Mouse (Mus musculus) kidney, embryonic 15.5 days (tissue): ENCODE results near the gene Gpr132. TPM values are rescaled to one million over a fixed set of nuclear protein-coding genes. Genes with fewer than 3 reads are reported as not detected.

Experiments
- ATAC-seq: fragments of 200-750 bp; cut with Nextera tagmentation; replicated peaks from 2 replicates; pipeline ENCODE4 v1.8.0; 2017; ENCODE audit warnings: moderate TSS enrichment; ENCODE audit not compliant: low FRiP score
- H3K27ac ChIP-seq: fragments of 300-500 bp; sonication (generic); 2 replicates; pipeline ENCODE4 v1.5.1; 2015; ENCODE audit warnings: mild to moderate bottlenecking, inconsistent platforms
- H3K27me3 ChIP-seq: fragments of 300-500 bp; sonication (generic); 2 replicates; pipeline ENCODE4 v1.6.1; 2015; ENCODE audit warnings: inconsistent platforms
- H3K36me3 ChIP-seq: fragments of 300-500 bp; sonication (generic); 2 replicates; pipeline ENCODE4 v1.6.1; 2015; ENCODE audit warnings: inconsistent platforms
- H3K4me1 ChIP-seq: fragments of 300-500 bp; sonication (generic); 2 replicates; pipeline ENCODE4 v1.6.1; 2015; ENCODE audit warnings: inconsistent platforms
- H3K4me2 ChIP-seq: fragments of 300-500 bp; sonication (generic); 2 replicates; pipeline ENCODE4 v1.6.1; 2015; ENCODE audit warnings: moderate library complexity, mild to moderate bottlenecking, inconsistent platforms
- H3K4me3 ChIP-seq: fragments of 300-500 bp; sonication (generic); replicated peaks from 2 replicates; pipeline ENCODE4 v1.5.1; 2015; ENCODE audit warnings: mild to moderate bottlenecking, inconsistent platforms
- H3K9ac ChIP-seq: fragments of 300-500 bp; sonication (generic); 2 replicates; pipeline ENCODE4 v1.6.1; 2015; ENCODE audit warnings: mild to moderate bottlenecking, inconsistent platforms
- H3K9me3 ChIP-seq: fragments of 300-500 bp; sonication (generic); replicated peaks from 2 replicates; pipeline ENCODE4 v1.6.1; 2016; ENCODE audit warnings: inconsistent platforms
- WGBS: fragments of 180-500 bp; shearing (Covaris S2); methylation state at CpG from one replicate; pipeline ENCODE4 v1.1.7; 2015; ENCODE audit warnings: mixed read lengths; 5-methylcytosine and 5-hydroxymethylcytosine counted together
- polyA plus RNA-seq: library from polyadenylated mRNA; unstranded; fragments of >200 nt; fragmentation: Nextera tagmentation; extraction: Ambion mirVana; gene quantifications from 2 replicates; pipeline ENCODE4 v1.2.1, GENCODE M21; 2015

Gpr132 gene
- polyA plus RNA-seq, 1 experiment from 2014 or later = 0.12 TPM

DNA sequence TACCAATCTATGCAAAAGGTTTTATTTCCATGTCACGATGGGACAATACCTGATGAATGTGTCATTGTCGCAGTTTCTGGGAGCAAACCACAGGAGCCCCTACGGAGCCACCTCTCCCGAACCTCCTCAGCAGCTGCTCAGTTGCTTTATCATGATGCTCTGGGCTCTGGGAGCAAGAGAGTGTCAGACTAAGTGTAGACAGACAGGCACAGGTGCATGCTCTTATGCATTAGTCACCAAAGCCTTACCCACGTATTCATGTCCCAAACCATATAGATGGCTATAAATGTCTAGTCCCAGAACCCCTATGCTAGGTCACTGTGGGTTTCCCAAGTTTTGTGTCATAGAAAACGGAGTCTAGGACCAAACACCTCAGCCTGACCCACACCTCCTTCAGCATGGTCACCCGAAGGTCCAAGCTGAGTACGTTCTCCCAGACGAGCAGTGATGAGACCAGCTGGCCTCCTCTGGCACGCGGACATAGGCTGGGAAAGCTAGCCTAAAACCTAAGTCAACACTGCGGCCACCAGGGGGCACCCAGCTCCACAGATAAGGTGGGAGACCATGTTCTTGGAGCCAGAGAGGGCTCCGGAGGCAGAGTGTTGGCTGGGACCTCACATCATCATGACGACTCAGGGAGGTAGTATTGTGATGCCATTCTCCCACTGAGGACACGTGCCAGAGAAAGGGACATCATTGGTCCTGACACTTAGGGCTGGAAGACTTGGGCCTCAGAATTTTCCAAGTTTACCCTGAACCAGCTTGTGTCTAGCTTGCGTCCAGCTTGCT is 7.4 kb upstream of the Gpr132 start:
- H3K9ac ChIP-seq = no peak overlapping the region
- H3K4me3 ChIP-seq = no peak overlapping the region
- H3K9me3 ChIP-seq = no peaks in the 10 kb centered on the region
- peaks cover 45% of the 10 kb centered on the region for H3K4me1 ChIP-seq
- no peak overlapping the region for H3K4me2 ChIP-seq
- no peaks in the 10 kb centered on the region for H3K36me3 ChIP-seq
- H3K27me3 ChIP-seq = peaks cover 91% of the 10 kb centered on the region
- 23% methylated on average over 16 of the region's 16 CpGs for WGBS
- ATAC-seq = peak; percentile 57
- no peak overlapping the region for H3K27ac ChIP-seq

DNA sequence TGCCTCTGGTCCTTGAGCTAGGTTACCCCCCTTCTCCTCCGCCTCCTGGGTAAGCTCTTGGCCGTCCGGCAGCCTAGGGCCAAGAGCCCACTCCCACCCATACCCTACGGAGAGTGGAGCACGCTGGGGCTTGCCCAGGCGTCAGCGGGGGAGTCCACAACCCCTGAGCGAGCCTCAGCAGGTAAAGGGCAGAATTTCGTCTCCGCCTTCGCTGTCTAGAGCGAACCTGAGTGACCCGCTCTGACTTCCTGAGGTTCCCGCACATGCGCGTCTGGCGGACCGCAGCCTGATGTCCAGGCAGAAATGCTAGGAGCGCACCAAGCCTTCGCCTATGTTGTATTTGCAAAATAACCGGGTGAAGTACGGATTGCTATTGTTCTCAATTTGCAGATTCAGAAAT is 6.2 kb upstream of the Gpr132 start:
- H3K4me2 ChIP-seq = peak overlapping the region; percentile 64
- H3K27ac ChIP-seq = no peak overlapping the region
- no peaks in the 10 kb centered on the region for H3K36me3 ChIP-seq
- 0 out of 2 replicates have a peak overlapping the region, but pooled peaks have one; percentile 18 for H3K9ac ChIP-seq
- no peaks in the 10 kb centered on the region for H3K9me3 ChIP-seq
- H3K27me3 ChIP-seq = peaks cover 84% of the 10 kb centered on the region
- peaks cover 53% of the 10 kb centered on the region for H3K4me1 ChIP-seq
- 11% methylated on average over 22 of the region's 22 CpGs for WGBS
- H3K4me3 ChIP-seq = peak overlapping the region; percentile 31
- ATAC-seq = 0 out of 2 replicates have a peak, but pooled peaks have one; percentile 11

DNA sequence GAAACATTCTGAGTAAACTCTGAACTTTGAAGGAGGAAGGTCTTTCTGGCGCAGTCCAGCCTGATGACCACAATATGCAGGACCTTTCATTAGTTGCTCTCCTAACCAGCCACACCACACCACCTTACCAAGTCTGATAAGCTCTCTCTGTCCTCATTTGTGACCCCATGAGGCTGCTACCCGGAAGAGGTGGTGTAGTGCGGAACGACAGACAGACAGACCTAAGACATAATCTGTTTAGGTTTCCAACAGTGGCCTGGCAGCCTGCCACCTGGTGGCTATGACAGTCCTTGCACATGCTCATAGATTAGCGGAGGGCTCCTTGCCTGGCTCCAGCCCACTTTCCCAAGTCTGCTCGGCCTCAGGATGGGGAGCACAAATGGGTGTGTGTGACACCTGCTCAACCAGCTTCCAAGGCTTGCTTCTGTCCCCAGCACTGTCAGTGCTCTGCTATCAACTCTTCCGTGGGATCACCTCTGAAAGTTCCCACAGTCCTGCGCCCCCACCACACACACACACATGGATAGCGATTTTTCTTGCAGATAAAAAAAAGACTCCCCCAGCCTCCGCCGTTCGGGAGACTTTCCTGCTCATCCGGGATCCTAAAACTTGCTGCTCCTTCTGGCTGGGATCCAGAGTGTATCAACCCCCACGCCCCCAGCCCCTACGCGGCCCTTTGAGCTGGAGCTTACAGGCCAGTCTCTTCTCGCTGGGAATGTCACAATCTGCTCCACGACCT is 5.6 kb upstream of the Gpr132 start:
- Histone ChIP-seq H3K9me3 (no peaks in the 10 kb centered on the region), H3K4me2 (peak overlapping the region; percentile 64), H3K27me3 (peaks cover 78% of the 10 kb centered on the region), H3K9ac (0 out of 2 replicates have a peak overlapping the region, but pooled peaks have one; percentile 18), H3K4me3 (peak overlapping the region; percentile 31), H3K36me3 (no peaks in the 10 kb centered on the region), H3K4me1 (peaks cover 54% of the 10 kb centered on the region), H3K27ac (no peak overlapping the region)
- no peak; the same call in 1 of the 2 replicates for ATAC-seq
- WGBS = 19% methylated on average over 18 of the region's 18 CpGs

- no peak overlapping the region for H3K4me3 ChIP-seq
- H3K4me1 ChIP-seq = peaks cover 54% of the 10 kb centered on the region
- H3K4me2 ChIP-seq = no peak overlapping the region
- ATAC-seq = no peak
- H3K27ac ChIP-seq = no peak overlapping the region
- no peak overlapping the region for H3K9ac ChIP-seq
- no peaks in the 10 kb centered on the region for H3K36me3 ChIP-seq
- no peaks in the 10 kb centered on the region for H3K9me3 ChIP-seq
- 83% methylated on average over 10 of the region's 10 CpGs for WGBS
- peaks cover 72% of the 10 kb centered on the region for H3K27me3 ChIP-seq
Observed at GRCm38 (mm10) chr12:112872991-112873390, 5.0 kb upstream of the Gpr132 start.

GRCm38 (mm10) chr12:112871272-112871671 is 3.2 kb upstream of the Gpr132 start:
- Histone ChIP-seq H3K9me3 (no peaks in the 10 kb centered on the region), H3K27ac (no peak overlapping the region), H3K27me3 (peaks cover 55% of the 10 kb centered on the region), H3K4me3 (no peak overlapping the region), H3K4me2 (no peak overlapping the region), H3K4me1 (peaks cover 36% of the 10 kb centered on the region), H3K36me3 (no peaks in the 10 kb centered on the region), H3K9ac (no peak overlapping the region)
- WGBS = 78% methylated on average over 2 of the region's 2 CpGs
- no peak for ATAC-seq

GRCm38 (mm10) chr12:112870775-112871174 is 2.7 kb upstream of the Gpr132 start:
- WGBS = 50% methylated on average over 13 of the region's 13 CpGs
- no peaks in the 10 kb centered on the region for H3K9me3 ChIP-seq
- peaks cover 50% of the 10 kb centered on the region for H3K27me3 ChIP-seq
- no peaks in the 10 kb centered on the region for H3K36me3 ChIP-seq
- no peak overlapping the region for H3K27ac ChIP-seq
- no peak overlapping the region for H3K4me3 ChIP-seq
- no peak overlapping the region for H3K9ac ChIP-seq
- H3K4me1 ChIP-seq = peaks cover 31% of the 10 kb centered on the region
- H3K4me2 ChIP-seq = no peak overlapping the region
- ATAC-seq = no peak; the same call in 1 of the 2 replicates

- H3K36me3 ChIP-seq = no peaks in the 10 kb centered on the region
Observed at GRCm38 (mm10) chr12:112869783-112870204, 1.8 kb upstream of the Gpr132 start.

GRCm38 (mm10) chr12:112867106-112867674 is 838 bp downstream of the Gpr132 start:
- no peak overlapping the region for H3K4me2 ChIP-seq
- ATAC-seq = no peak
- no peaks in the 10 kb centered on the region for H3K36me3 ChIP-seq

More at GRCm38 (mm10) chr12:112869783-112870204, 1.8 kb upstream of the Gpr132 start:
- peaks cover 31% of the 10 kb centered on the region for H3K4me1 ChIP-seq
- no peak for ATAC-seq
- no peak overlapping the region for H3K9ac ChIP-seq
- 5% methylated on average over 16 of the region's 16 CpGs for WGBS
- peak overlapping the region; percentile 40 for H3K4me2 ChIP-seq
- no peak overlapping the region for H3K4me3 ChIP-seq
- H3K27ac ChIP-seq = no peak overlapping the region
- no peaks in the 10 kb centered on the region for H3K9me3 ChIP-seq
- H3K27me3 ChIP-seq = peaks cover 41% of the 10 kb centered on the region

DNA sequence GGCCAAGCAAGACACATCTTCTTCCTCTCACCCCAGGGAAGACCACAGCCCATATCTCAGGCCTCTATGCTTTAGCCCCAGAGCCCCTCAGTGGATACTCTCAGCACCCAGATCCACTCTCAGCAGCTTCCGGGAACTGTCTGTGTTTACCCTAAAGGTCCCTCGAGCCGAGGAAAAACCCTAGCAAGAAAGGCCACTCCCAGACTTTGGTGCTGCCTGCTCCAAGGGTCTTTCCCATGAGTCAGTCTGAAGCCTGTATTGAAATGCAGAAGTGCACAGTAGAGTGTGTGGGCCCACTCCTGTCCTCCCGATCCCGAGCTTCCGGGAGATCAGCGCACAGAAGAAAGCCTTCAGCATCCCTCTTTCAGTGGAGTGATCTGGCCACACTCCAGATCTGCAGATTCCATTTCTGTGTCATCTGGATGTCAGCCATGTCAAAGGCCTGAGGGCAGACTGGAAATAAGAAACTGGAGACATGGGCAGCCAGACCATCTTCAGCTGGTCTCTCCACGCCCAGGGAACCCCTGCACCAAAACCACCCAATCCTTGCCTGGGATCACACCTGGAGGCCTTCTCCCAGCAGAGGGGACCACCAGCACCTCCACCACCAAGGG is 1.5 kb downstream of the Gpr132 start:
- H3K27me3 ChIP-seq = peaks cover 11% of the 10 kb centered on the region
- no peaks in the 10 kb centered on the region for H3K36me3 ChIP-seq
- no peaks in the 10 kb centered on the region for H3K9me3 ChIP-seq
- no peak overlapping the region for H3K4me2 ChIP-seq
- no peak overlapping the region for H3K9ac ChIP-seq
- H3K4me3 ChIP-seq = no peak overlapping the region
- WGBS = 62% methylated on average over 8 of the region's 8 CpGs
- no peak overlapping the region for H3K27ac ChIP-seq
- no peak for ATAC-seq
- peaks cover 24% of the 10 kb centered on the region for H3K4me1 ChIP-seq

More at GRCm38 (mm10) chr12:112867106-112867674, 838 bp downstream of the Gpr132 start:
- Histone ChIP-seq H3K9me3 (no peaks in the 10 kb centered on the region), H3K4me1 (peaks cover 18% of the 10 kb centered on the region), H3K27me3 (peaks cover 17% of the 10 kb centered on the region), H3K4me3 (no peak overlapping the region), H3K9ac (no peak overlapping the region), H3K27ac (no peak overlapping the region)
- 86% methylated on average over 7 of the region's 7 CpGs for WGBS

DNA sequence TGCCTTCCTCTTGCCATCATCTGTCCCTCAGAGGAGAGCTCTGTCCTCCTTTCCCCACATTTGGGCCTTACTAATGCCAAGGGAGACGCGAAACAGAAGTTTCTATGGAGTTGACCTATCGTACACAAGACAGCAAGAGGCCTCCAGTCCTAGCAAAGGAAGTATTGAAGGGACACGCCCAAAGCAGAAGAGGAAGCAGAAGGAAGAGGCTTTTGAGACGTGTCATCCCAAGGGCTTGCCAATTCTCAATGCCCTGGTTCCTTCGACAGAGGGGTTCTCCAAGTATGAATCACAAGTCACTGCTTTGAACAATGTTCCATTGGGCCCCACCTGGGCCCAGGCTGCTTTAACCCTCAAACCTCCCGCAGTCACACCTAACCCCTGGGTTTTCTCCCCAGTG is 3.2 kb downstream of the Gpr132 start:
- Histone ChIP-seq H3K36me3 (no peaks in the 10 kb centered on the region), H3K27ac (no peak overlapping the region), H3K9me3 (no peaks in the 10 kb centered on the region), H3K9ac (no peak overlapping the region), H3K4me3 (no peak overlapping the region), H3K4me2 (no peak overlapping the region), H3K27me3 (no peaks in the 10 kb centered on the region), H3K4me1 (peaks cover 21% of the 10 kb centered on the region)
- ATAC-seq = no peak
- 89% methylated on average over 7 of the region's 7 CpGs for WGBS

GRCm38 (mm10) chr12:112861911-112862321 is 6.1 kb downstream of the Gpr132 start:
- no peak overlapping the region for H3K9ac ChIP-seq
- H3K27ac ChIP-seq = no peak overlapping the region
- no peaks in the 10 kb centered on the region for H3K27me3 ChIP-seq
- no peak overlapping the region for H3K4me3 ChIP-seq
- no peak for ATAC-seq
- no peaks in the 10 kb centered on the region for H3K9me3 ChIP-seq
- H3K36me3 ChIP-seq = no peaks in the 10 kb centered on the region
- no peak overlapping the region for H3K4me2 ChIP-seq
- H3K4me1 ChIP-seq = peaks cover 19% of the 10 kb centered on the region
- WGBS = 51% methylated on average over 9 of the region's 9 CpGs
